Mouse (Mus musculus): ENCODE data around the gene Cdh13. TPM values are rescaled to one million over a fixed set of nuclear protein-coding genes. Genes with fewer than 3 reads are reported as not detected.

Gene Cdh13
- polyA plus RNA-seq, 1 experiment: 21.0 TPM

GRCm38 (mm10) chr8:119061671-119062070, 778.1 kb downstream of the Cdh13 start:
- no peak for DNase-seq (ENCODE audit: low spot score)

- no peak for DNase-seq (ENCODE audit: low spot score)
Measured at GRCm38 (mm10) chr8:119064523-119064922, 781.0 kb downstream of the Cdh13 start.

- no peak for DNase-seq (ENCODE audit: low spot score)
Measured at GRCm38 (mm10) chr8:119072291-119072690, 788.8 kb downstream of the Cdh13 start.

GRCm38 (mm10) chr8:119085022-119085421, 801.5 kb downstream of the Cdh13 start:
- no peak for DNase-seq (ENCODE audit: low spot score)

GRCm38 (mm10) chr8:119098261-119098660, 814.7 kb downstream of the Cdh13 start:
- DNase-seq (ENCODE audit: low spot score): no peak

GRCm38 (mm10) chr8:119102871-119103270, 819.3 kb downstream of the Cdh13 start:
- DNase-seq (ENCODE audit: low spot score): no peak

- no peak for DNase-seq (ENCODE audit: low spot score)
Measured at GRCm38 (mm10) chr8:119109655-119110054, 826.1 kb downstream of the Cdh13 start.

- DNase-seq (ENCODE audit: low spot score): no peak
Measured at GRCm38 (mm10) chr8:119112861-119113260, 829.3 kb downstream of the Cdh13 start.

- no peak for DNase-seq (ENCODE audit: low spot score)
Measured at GRCm38 (mm10) chr8:119121236-119121635, 837.7 kb downstream of the Cdh13 start.

GRCm38 (mm10) chr8:119127841-119128240, 844.3 kb downstream of the Cdh13 start:
- DNase-seq (ENCODE audit: low spot score): no peak

- no peak for DNase-seq (ENCODE audit: low spot score)
Measured at GRCm38 (mm10) chr8:119128266-119128665, 844.7 kb downstream of the Cdh13 start.

- DNase-seq (ENCODE audit: low spot score): no peak
Measured at GRCm38 (mm10) chr8:119156454-119156921, 873.0 kb downstream of the Cdh13 start.

- DNase-seq (ENCODE audit: low spot score): no peak
Measured at GRCm38 (mm10) chr8:119158628-119159027, 875.1 kb downstream of the Cdh13 start.

GRCm38 (mm10) chr8:119159794-119160193, 876.3 kb downstream of the Cdh13 start:
- DNase-seq (ENCODE audit: low spot score): no peak

GRCm38 (mm10) chr8:119164076-119164475, 880.5 kb downstream of the Cdh13 start:
- DNase-seq (ENCODE audit: low spot score): no peak

- DNase-seq (ENCODE audit: low spot score): no peak
Measured at GRCm38 (mm10) chr8:119177226-119177935, 893.8 kb downstream of the Cdh13 start.

GRCm38 (mm10) chr8:119180626-119181025, 897.1 kb downstream of the Cdh13 start:
- DNase-seq (ENCODE audit: low spot score): no peak

GRCm38 (mm10) chr8:119195695-119196094, 912.2 kb downstream of the Cdh13 start:
- DNase-seq (ENCODE audit: low spot score): no peak

GRCm38 (mm10) chr8:119196486-119197150, 913.1 kb downstream of the Cdh13 start:
- DNase-seq (ENCODE audit: low spot score): no peak

GRCm38 (mm10) chr8:119208567-119208966, 925.0 kb downstream of the Cdh13 start:
- DNase-seq (ENCODE audit: low spot score): no peak

GRCm38 (mm10) chr8:119224547-119224946, 941.0 kb downstream of the Cdh13 start:
- no peak for DNase-seq (ENCODE audit: low spot score)

- no peak for DNase-seq (ENCODE audit: low spot score)
Measured at GRCm38 (mm10) chr8:119245181-119245580, 961.6 kb downstream of the Cdh13 start.

- DNase-seq (ENCODE audit: low spot score): no peak
Measured at GRCm38 (mm10) chr8:119245641-119246040, 962.1 kb downstream of the Cdh13 start.
